Mouse (Mus musculus) gastrocnemius, adult 2 months (tissue): Measurements from ENCODE around the gene Ap1m2. TPM values are rescaled to one million over a fixed set of nuclear protein-coding genes. Genes with fewer than 3 reads are reported as not detected.

Source experiments
- DNase-seq: peaks from one replicate; pipeline ENCODE4 v3.0.0; 2022
- H3K27ac ChIP-seq: fragments of 200-600 bp; 2 replicates; pipeline ENCODE4 v1.8.1; 2022; ENCODE audit warnings: mild to moderate bottlenecking
- H3K4me3 ChIP-seq: fragments of 200-600 bp; 2 replicates; pipeline ENCODE4 v1.8.1; 2022; ENCODE audit warnings: mild to moderate bottlenecking, moderate library complexity
- CTCF ChIP-seq: fragments of 200-600 bp; IDR thresholded peaks from 2 replicates; pipeline ENCODE4 v1.8.1; 2022; ENCODE audit warnings: antibody characterized with exemption, mild to moderate bottlenecking, moderate library complexity
- intact Hi-C: fragments of 180-260 bp; cut with DNase I; formaldehyde crosslinking; loops from one replicate; pipeline ENCODE4 v1.15.1; 2025
- total RNA-seq, 2 experiments: library from RNA; stranded (reverse); gene quantifications; 2 replicates each; pipeline ENCODE4 v1.2.3; 2021

The Ap1m2 gene
- total RNA-seq, 2 experiments from 2014 or later, result not detected

GRCm38 (mm10) chr9:21322211-21322916 is 10.2 kb upstream of the Ap1m2 start:
- TF ChIP-seq CTCF, result no peak; the same call in 1 of the 2 replicates
- intact Hi-C loops, result no loop called here
- no peak for DNase-seq
- Histone ChIP-seq H3K4me3 (peak overlapping the region; percentile 90), H3K27ac (peak overlapping the region; percentile 92)

- intact Hi-C loops, result loop anchor here (2.0 kb wide), 1 partner anchor 15 kb away; no protein-coding TSS in a partner anchor
- peak; percentile 55 for DNase-seq
- no peak for TF ChIP-seq CTCF
- H3K27ac ChIP-seq, result peak overlapping the region; percentile 92
- H3K4me3 ChIP-seq, result peak overlapping the region; percentile 90
Measured at GRCm38 (mm10) chr9:21321513-21321835, 9.3 kb upstream of the Ap1m2 start.

GRCm38 (mm10) chr9:21320619-21321512 is 8.7 kb upstream of the Ap1m2 start, which contains the start of gene Slc44a2:
Gene Slc44a2 (plus strand): TSS chr9:21320698.
- DNase-seq, result peak; percentile 92
- intact Hi-C loops, result loop anchor here (2.0 kb wide), 1 partner anchor 16 kb away; no protein-coding TSS in a partner anchor
- Histone ChIP-seq H3K27ac (peak within 1 kb of the TSS; percentile 92), H3K4me3 (peak within 1 kb of the TSS; percentile 90)
- TF ChIP-seq CTCF, result no peak

- intact Hi-C loops, result loop anchor here (2.0 kb wide), 1 partner anchor 17 kb away; no protein-coding TSS in a partner anchor
- peak; percentile 10; the same call in 1 of the 2 replicates for TF ChIP-seq CTCF
Measured at GRCm38 (mm10) chr9:21320280-21320618, 8.1 kb upstream of the Ap1m2 start.

GRCm38 (mm10) chr9:21319503-21319902 is 7.4 kb upstream of the Ap1m2 start:
- peak; percentile 28; the same call in 1 of the 2 replicates for TF ChIP-seq CTCF
- intact Hi-C loops, result no loop called here
- H3K4me3 ChIP-seq, result no peak overlapping the region
- no peak for DNase-seq
- H3K27ac ChIP-seq, result no peak overlapping the region

More at GRCm38 (mm10) chr9:21320280-21320618, 8.1 kb upstream of the Ap1m2 start:
- Histone ChIP-seq H3K27ac (peak overlapping the region; percentile 92), H3K4me3 (peak overlapping the region; percentile 90)
- DNase-seq, result no peak

GRCm38 (mm10) chr9:21318792-21319191 is 6.7 kb upstream of the Ap1m2 start:
- intact Hi-C loops, result no loop called here
- Histone ChIP-seq H3K27ac (no peak overlapping the region), H3K4me3 (no peak overlapping the region)
- DNase-seq, result no peak
- no peak for TF ChIP-seq CTCF

GRCm38 (mm10) chr9:21316696-21317095 is 4.6 kb upstream of the Ap1m2 start:
- DNase-seq, result no peak
- no peak for TF ChIP-seq CTCF
- Histone ChIP-seq H3K4me3 (no peak overlapping the region), H3K27ac (no peak overlapping the region)
- intact Hi-C loops, result no loop called here

GRCm38 (mm10) chr9:21315421-21315820 is 3.3 kb upstream of the Ap1m2 start:
- intact Hi-C loops, result no loop called here
- no peak for TF ChIP-seq CTCF
- Histone ChIP-seq H3K27ac (peak overlapping the region; percentile 44), H3K4me3 (no peak overlapping the region)
- DNase-seq, result peak; percentile 62

- Histone ChIP-seq H3K4me3 (no peak overlapping the region), H3K27ac (peak overlapping the region; percentile 44)
- no peak for TF ChIP-seq CTCF
- DNase-seq, result no peak
- intact Hi-C loops, result no loop called here
Measured at GRCm38 (mm10) chr9:21314367-21315140, 2.4 kb upstream of the Ap1m2 start.

GRCm38 (mm10) chr9:21313394-21313793 is 1.3 kb upstream of the Ap1m2 start:
- Histone ChIP-seq H3K27ac (peak overlapping the region; percentile 56), H3K4me3 (no peak overlapping the region)
- intact Hi-C loops, result loop anchor here (1.0 to 2.0 kb wide), 2 partner anchors 44 to 97 kb away; partner anchors contain the start of gene Qtrt1
- TF ChIP-seq CTCF, result peak; percentile 95
- DNase-seq, result peak; percentile 93

- H3K4me3 ChIP-seq, result no peak overlapping the region
- intact Hi-C loops, result loop anchor here (2.0 kb wide), 1 partner anchor 99 kb away; the partner anchor contains the start of gene Qtrt1
- H3K27ac ChIP-seq, result no peak overlapping the region
- DNase-seq, result no peak
- TF ChIP-seq CTCF, result no peak
Measured at GRCm38 (mm10) chr9:21311695-21312094, 442 bp downstream of the Ap1m2 start.

- no peak for TF ChIP-seq CTCF
- Histone ChIP-seq H3K4me3 (no peak overlapping the region), H3K27ac (no peak overlapping the region)
- intact Hi-C loops, result no loop called here
- DNase-seq, result no peak
Measured at GRCm38 (mm10) chr9:21309150-21309741, 2.9 kb downstream of the Ap1m2 start.
